Mouse (Mus musculus): ENCODE results near the gene Dusp22.

- TF ChIP-seq CTCF (IDR thresholded peaks at IDR 0.05; ENCODE audit: extremely low read depth, insufficient read length, insufficient replicate concordance, low read depth, low read length) (no peak), POLR2A (IDR thresholded peaks at IDR 0.05; ENCODE audit: low read depth, low read length) (no peak)
Observed at GRCm38 (mm10) chr13:30755577-30755976, 95.8 kb downstream of the Dusp22 start.

Data from small intestine, adult 2 months (tissue).